Mouse (Mus musculus) erythroblast, embryonic 14.5 days (primary cell): ENCODE results near the gene Cnga1.

ENCODE experiments used
- GATA1 ChIP-seq: IDR thresholded peaks from 2 replicates; pipeline ENCODE4 v1.6.1; 2012; ENCODE audit warnings: low read length, inconsistent platforms, mixed read lengths
- TAL1 ChIP-seq: IDR thresholded peaks from 3 replicates; pipeline ENCODE4 v1.6.1; 2012; ENCODE audit warnings: low read length, inconsistent platforms, mixed read lengths

DNA sequence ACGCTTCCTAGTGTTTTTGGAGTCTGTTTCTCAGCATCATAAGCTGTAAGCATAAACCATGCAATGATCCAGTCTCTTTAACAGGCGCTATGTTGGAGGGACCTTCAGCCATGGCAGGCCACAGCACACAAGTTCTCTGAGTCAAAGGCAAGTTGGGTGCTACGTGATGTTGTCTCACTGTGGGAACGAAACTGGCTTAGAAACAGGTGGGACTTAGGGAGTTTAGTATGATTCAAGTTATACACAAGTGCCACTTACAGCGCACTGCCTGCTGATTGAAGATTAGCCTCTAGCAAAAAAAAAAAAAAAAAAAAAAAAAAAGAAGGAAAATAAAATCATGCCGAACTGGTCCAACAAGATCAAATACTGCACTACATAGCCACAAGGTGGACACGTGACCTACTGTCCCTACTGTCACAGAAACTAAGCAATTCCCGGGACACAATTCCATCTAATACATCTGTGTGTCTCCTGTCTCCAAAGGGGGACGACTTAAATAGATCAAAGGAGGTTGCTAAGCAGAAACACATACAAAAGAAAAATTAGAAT, 31.0 kb upstream of the Cnga1 start:
- TF ChIP-seq GATA1: no peak
- TF ChIP-seq TAL1: no peak
